Mouse (Mus musculus): ENCODE measurements at regions not wholly inside any gene's neighbourhood (a gene's known extent, or its start where the extent isn't known, plus 50 kb on each side); places are given as distances from the start of the nearest gene placed in this dataset.

GRCm38 (mm10) chr2:10307376-10307775, 62.9 kb upstream of the Sfmbt2 start:
- TF ChIP-seq TCF12 (IDR thresholded peaks at IDR 0.05; ENCODE audit: low read depth, low read length) (no peak), CTCF (conservative IDR thresholded peaks at IDR 0.05 in 1 of 2, IDR thresholded peaks at IDR 0.05 in 1 of 2; ENCODE audit: low read depth in 2 of 2, low read length in 2 of 2) (no peak), HCFC1 (IDR thresholded peaks at IDR 0.05; ENCODE audit: low read depth, low read length) (no peak), MAFK (IDR thresholded peaks at IDR 0.05; ENCODE audit: insufficient replicate concordance, low read length) (no peak), KAT2A (IDR thresholded peaks at IDR 0.05; ENCODE audit: insufficient replicate concordance, low read length) (no peak), ETS1 (conservative IDR thresholded peaks at IDR 0.05; ENCODE audit: low read depth, low read length) (no peak), CHD1 (IDR thresholded peaks at IDR 0.05; ENCODE audit: low read depth, low read length) (no peak), MYC (IDR thresholded peaks at IDR 0.05; ENCODE audit: low read depth, low read length) (no peak), CHD2 (IDR thresholded peaks at IDR 0.05; ENCODE audit: low read length) (no peak), POLR2A (IDR thresholded peaks at IDR 0.05; ENCODE audit: low read depth, low read length) (no peak), E2F4 (IDR thresholded peaks at IDR 0.05; ENCODE audit: insufficient replicate concordance, low read depth, low read length) (no peak), ZC3H11A (IDR thresholded peaks at IDR 0.05; ENCODE audit: low read depth, low read length) (no peak), RAD21 (IDR thresholded peaks at IDR 0.05; ENCODE audit: low read depth, low read length) (no peak), BHLHE40 (IDR thresholded peaks at IDR 0.05; ENCODE audit: low read depth, low read length) (no peak)
